Mouse (Mus musculus): ENCODE measurements at regions not wholly inside any gene's neighbourhood (a gene's known extent, or its start where the extent isn't known, plus 50 kb on each side); places are given as distances from the start of the nearest gene placed in this dataset.

DNA sequence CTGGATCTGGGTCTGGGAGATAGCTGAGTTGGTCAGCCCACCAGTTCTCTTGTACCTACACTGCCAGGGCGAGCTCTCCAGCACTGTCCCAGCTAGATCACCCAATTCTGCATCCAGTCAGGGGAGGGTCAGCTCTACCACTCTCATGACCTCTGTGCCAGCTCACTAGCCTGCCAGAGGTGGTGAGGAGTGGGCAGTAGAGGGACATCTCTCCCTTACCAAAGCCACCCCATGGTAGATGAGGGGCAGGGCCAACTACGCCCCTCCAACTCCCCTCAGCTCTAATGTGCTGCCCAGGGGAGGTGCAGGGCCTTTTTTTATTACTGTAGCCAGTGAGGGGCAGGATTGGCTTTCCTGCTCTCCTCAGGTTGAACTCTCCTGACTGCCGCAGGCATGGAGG lies 75.7 kb upstream of the Cers4 start:
- TF ChIP-seq EP300 (IDR thresholded peaks at IDR 0.05; ENCODE audit: low read depth) (no peak), CTCF (IDR thresholded peaks at IDR 0.05; ENCODE audit: low read depth) (no peak)

All from heart, postnatal 0 days (tissue).